Mouse (Mus musculus) retina, postnatal 1 day (tissue): ENCODE measurements around the gene Strap.
A peak's percentile ranks its signal among the peaks of the same experiment; 100 is the strongest.
"Not testable (repeated sequence)": the region's sequence is repeated elsewhere in the genome, so short reads cannot be mapped to it uniquely, and the experiment has no call there.

Experiments used
- DNase-seq: peaks from one replicate; pipeline ENCODE4 v3.0.0-alpha.2; 2012

Gene Strap

GRCm38 (mm10) chr6:137734846-137735609 is at the start of gene Strap:
Strap (plus strand) TSS chr6:137735078.
- peak; percentile 98 for DNase-seq

- DNase-seq, result no peak
Measured at GRCm38 (mm10) chr6:137687667-137688066, 47.2 kb upstream of the Strap start.

GRCm38 (mm10) chr6:137688079-137688478 is 46.8 kb upstream of the Strap start:
- no peak for DNase-seq

- DNase-seq, result no peak
Measured at GRCm38 (mm10) chr6:137688506-137689105, 46.3 kb upstream of the Strap start.

GRCm38 (mm10) chr6:137690550-137691119 is 44.2 kb upstream of the Strap start:
- DNase-seq, result no peak

GRCm38 (mm10) chr6:137694310-137694709 is 40.6 kb upstream of the Strap start:
- DNase-seq, result no peak

GRCm38 (mm10) chr6:137695046-137695445 is 39.8 kb upstream of the Strap start:
- no peak for DNase-seq

GRCm38 (mm10) chr6:137696445-137697204 is 38.3 kb upstream of the Strap start:
- DNase-seq, result no peak

GRCm38 (mm10) chr6:137699434-137699833 is 35.4 kb upstream of the Strap start:
- DNase-seq, result no peak

GRCm38 (mm10) chr6:137702186-137702585 is 32.7 kb upstream of the Strap start:
- DNase-seq, result no peak

GRCm38 (mm10) chr6:137702918-137703317 is 32.0 kb upstream of the Strap start:
- no peak for DNase-seq

- peak; percentile 32 for DNase-seq
Measured at GRCm38 (mm10) chr6:137703431-137703830, 31.4 kb upstream of the Strap start.

GRCm38 (mm10) chr6:137704300-137704939 is 30.5 kb upstream of the Strap start:
- no peak for DNase-seq

- no peak for DNase-seq
Measured at GRCm38 (mm10) chr6:137706209-137706608, 28.7 kb upstream of the Strap start.

GRCm38 (mm10) chr6:137708726-137709405 is 26.0 kb upstream of the Strap start:
- not testable (repeated sequence) for DNase-seq

GRCm38 (mm10) chr6:137710179-137711037 is 24.5 kb upstream of the Strap start:
- no peak for DNase-seq

GRCm38 (mm10) chr6:137712654-137713309 is 22.1 kb upstream of the Strap start:
- no peak for DNase-seq

- peak; percentile 86 for DNase-seq
Measured at GRCm38 (mm10) chr6:137713310-137713664, 21.6 kb upstream of the Strap start.

GRCm38 (mm10) chr6:137716802-137717201 is 18.1 kb upstream of the Strap start:
- no peak for DNase-seq

- DNase-seq, result no peak
Measured at GRCm38 (mm10) chr6:137722220-137722931, 12.5 kb upstream of the Strap start.
